ENCODE assay signal across 13 mouse cellular contexts in genomic region chr10:20912019-20912418, GRCm38 (mm10).
"Had no signal": no experiment of that assay in that cellular context is flagged by ENCODE, and none has a peak within 500 bp of the region (broad histone marks: within the 10 kb centered on the region; RNA-seq: fewer than 3 reads in every experiment).

No protein-coding gene starts in this region.

- DNase-seq: kidney, adult 9 months; kidney, postnatal 36 days; left cerebral cortex, postnatal 4 days; lung, adult 18-20 months; retina, postnatal 1 day; right cerebral cortex, postnatal 14 days; thymus, postnatal 4 days had no signal

- H3K9me3 ChIP-seq: limb, embryonic 13.5 days; midbrain, embryonic 12.5 days; neural tube, embryonic 13.5 days had no signal

- ATAC-seq: intestine, postnatal 0 days; midbrain, embryonic 16.5 days had no signal

- H3K27me3 ChIP-seq: limb, embryonic 13.5 days; midbrain, embryonic 12.5 days; neural tube, embryonic 13.5 days had no signal

- H3K9ac ChIP-seq: limb, embryonic 13.5 days; midbrain, embryonic 12.5 days; neural tube, embryonic 13.5 days had no signal

- H3K27ac ChIP-seq: kidney, postnatal 0 days; limb, embryonic 13.5 days; midbrain, embryonic 12.5 days; neural tube, embryonic 13.5 days had no signal

- H3K36me3 ChIP-seq: limb, embryonic 13.5 days; midbrain, embryonic 12.5 days; neural tube, embryonic 13.5 days had no signal

- H3K4me1 ChIP-seq: midbrain, embryonic 12.5 days; neural tube, embryonic 13.5 days had no signal

- H3K4me2 ChIP-seq: limb, embryonic 13.5 days; midbrain, embryonic 12.5 days; neural tube, embryonic 13.5 days had no signal

- H3K4me3 ChIP-seq: limb, embryonic 13.5 days; midbrain, embryonic 12.5 days; neural tube, embryonic 13.5 days had no signal
